Mouse (Mus musculus) kidney, embryonic 15.5 days (tissue): ENCODE measurements at regions not wholly inside any gene's neighbourhood (a gene's known extent, or its start where the extent isn't known, plus 50 kb on each side); places are given as distances from the start of the nearest gene placed in this dataset.
A peak's percentile ranks its signal among the peaks of the same experiment; 100 is the strongest.

Experiments used
- ATAC-seq: fragments of 200-750 bp; cut with Nextera tagmentation; replicated peaks from 2 replicates; pipeline ENCODE4 v1.8.0; 2017; ENCODE audit warnings: moderate TSS enrichment; ENCODE audit not compliant: low FRiP score
- H3K27ac ChIP-seq: fragments of 300-500 bp; sonication (generic); 2 replicates; pipeline ENCODE4 v1.5.1; 2015; ENCODE audit warnings: mild to moderate bottlenecking, inconsistent platforms
- H3K27me3 ChIP-seq: fragments of 300-500 bp; sonication (generic); 2 replicates; pipeline ENCODE4 v1.6.1; 2015; ENCODE audit warnings: inconsistent platforms
- H3K36me3 ChIP-seq: fragments of 300-500 bp; sonication (generic); 2 replicates; pipeline ENCODE4 v1.6.1; 2015; ENCODE audit warnings: inconsistent platforms
- H3K4me1 ChIP-seq: fragments of 300-500 bp; sonication (generic); 2 replicates; pipeline ENCODE4 v1.6.1; 2015; ENCODE audit warnings: inconsistent platforms
- H3K4me2 ChIP-seq: fragments of 300-500 bp; sonication (generic); 2 replicates; pipeline ENCODE4 v1.6.1; 2015; ENCODE audit warnings: moderate library complexity, mild to moderate bottlenecking, inconsistent platforms
- H3K4me3 ChIP-seq: fragments of 300-500 bp; sonication (generic); replicated peaks from 2 replicates; pipeline ENCODE4 v1.5.1; 2015; ENCODE audit warnings: mild to moderate bottlenecking, inconsistent platforms
- H3K9ac ChIP-seq: fragments of 300-500 bp; sonication (generic); 2 replicates; pipeline ENCODE4 v1.6.1; 2015; ENCODE audit warnings: mild to moderate bottlenecking, inconsistent platforms
- H3K9me3 ChIP-seq: fragments of 300-500 bp; sonication (generic); replicated peaks from 2 replicates; pipeline ENCODE4 v1.6.1; 2016; ENCODE audit warnings: inconsistent platforms
- WGBS: fragments of 180-500 bp; shearing (Covaris S2); methylation state at CpG from one replicate; pipeline ENCODE4 v1.1.7; 2015; ENCODE audit warnings: mixed read lengths; 5-methylcytosine and 5-hydroxymethylcytosine counted together

DNA sequence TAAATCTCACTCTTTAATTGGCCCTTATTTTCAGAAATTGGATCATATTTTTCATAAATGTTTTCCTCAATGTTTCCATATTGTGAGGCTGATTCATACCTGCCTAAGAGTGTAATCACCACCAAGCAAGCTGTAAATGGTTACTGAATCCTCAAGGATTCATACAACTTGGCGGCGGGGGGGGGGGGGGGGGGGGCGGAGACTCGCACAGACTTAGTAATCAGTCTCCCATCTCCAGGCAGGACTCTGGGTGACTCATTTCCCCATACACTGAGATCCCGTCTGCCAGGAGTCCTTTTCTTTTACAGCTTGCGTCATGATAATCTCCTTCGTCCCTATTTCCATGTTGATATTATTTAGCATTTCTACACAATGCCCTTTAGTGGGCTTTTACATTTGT, 624.7 kb downstream of the Nedd1 start:
- Histone ChIP-seq H3K9ac (no peak overlapping the region), H3K4me1 (no peaks in the 10 kb centered on the region), H3K27ac (no peak overlapping the region), H3K4me3 (no peak overlapping the region), H3K27me3 (no peaks in the 10 kb centered on the region), H3K4me2 (no peak overlapping the region), H3K9me3 (no peaks in the 10 kb centered on the region), H3K36me3 (no peaks in the 10 kb centered on the region)
- 42% methylated on average over 6 of the region's 7 CpGs for WGBS
- no peak for ATAC-seq

DNA sequence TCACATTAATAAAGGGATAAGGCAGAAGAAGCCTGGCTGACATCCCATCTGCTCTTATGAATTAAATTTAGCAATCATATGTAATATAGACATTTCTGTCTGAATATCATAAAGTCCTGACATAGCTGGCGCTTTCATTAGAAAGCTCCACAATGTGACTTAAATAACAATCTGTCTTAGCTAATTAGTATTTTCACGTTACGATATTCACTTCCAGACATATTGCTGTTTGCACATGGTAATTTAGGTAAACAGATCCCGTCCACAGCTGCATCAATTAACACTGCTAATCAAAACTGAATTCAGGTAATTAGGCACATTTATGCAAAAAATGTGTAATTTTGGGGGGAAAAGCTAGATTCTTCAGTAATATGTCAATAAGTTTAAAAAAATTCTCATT, 625.1 kb downstream of the Nedd1 start:
- H3K36me3 ChIP-seq, result no peaks in the 10 kb centered on the region
- 86% methylated on average over 4 of the region's 4 CpGs for WGBS
- no peak overlapping the region for H3K4me2 ChIP-seq
- H3K27ac ChIP-seq, result no peak overlapping the region
- no peak overlapping the region for H3K9ac ChIP-seq
- no peaks in the 10 kb centered on the region for H3K9me3 ChIP-seq
- no peaks in the 10 kb centered on the region for H3K27me3 ChIP-seq
- no peak for ATAC-seq
- no peak overlapping the region for H3K4me3 ChIP-seq
- no peaks in the 10 kb centered on the region for H3K4me1 ChIP-seq

DNA sequence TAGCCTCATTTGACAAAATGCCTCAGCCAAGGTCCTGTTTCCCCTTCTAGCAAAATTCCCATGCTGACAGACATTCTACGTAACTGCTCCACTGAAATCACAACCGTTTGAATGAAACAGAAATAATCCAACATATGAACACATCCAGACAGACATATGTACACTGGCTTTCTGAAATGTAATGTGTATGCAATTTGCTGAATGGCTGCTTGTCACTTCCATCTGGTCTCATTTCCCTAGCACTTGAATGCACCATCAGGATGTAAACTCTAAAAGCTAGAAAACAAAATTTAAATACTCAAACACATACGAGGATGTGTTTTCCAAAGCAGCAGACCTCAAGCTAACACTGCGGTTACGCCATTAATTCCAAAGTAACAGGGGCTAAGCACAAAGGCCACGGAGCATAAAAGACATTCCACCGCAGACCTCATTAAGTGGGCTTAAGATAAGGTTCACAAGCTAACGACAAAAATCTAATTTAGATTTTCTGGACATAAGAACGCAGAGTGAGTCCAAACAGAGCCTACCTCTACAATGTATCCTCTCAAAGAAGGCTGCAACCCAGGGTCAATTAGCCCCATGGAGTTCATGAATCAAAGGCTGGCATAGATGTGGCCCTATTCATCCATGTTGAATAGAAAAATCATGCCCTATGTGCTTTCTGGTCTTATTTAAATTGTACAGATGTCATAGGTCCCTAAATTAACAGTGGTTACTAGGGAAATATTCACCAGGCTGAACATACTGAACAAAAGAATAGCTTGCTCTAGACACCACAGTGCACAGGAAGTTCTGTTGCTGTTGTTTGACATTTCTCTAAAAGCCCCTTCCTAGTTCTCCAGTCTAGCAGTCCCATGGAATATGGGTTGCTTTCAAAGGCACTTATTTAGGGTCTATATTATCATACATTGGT, 630.5 kb downstream of the Nedd1 start:
- no peaks in the 10 kb centered on the region for H3K9me3 ChIP-seq
- no peaks in the 10 kb centered on the region for H3K27me3 ChIP-seq
- no peak overlapping the region for H3K9ac ChIP-seq
- no peak overlapping the region for H3K4me3 ChIP-seq
- 74% methylated on average over 9 of the region's 9 CpGs for WGBS
- no peak overlapping the region for H3K4me2 ChIP-seq
- no peak for ATAC-seq
- no peaks in the 10 kb centered on the region for H3K36me3 ChIP-seq
- no peak overlapping the region for H3K27ac ChIP-seq
- H3K4me1 ChIP-seq, result no peaks in the 10 kb centered on the region

DNA sequence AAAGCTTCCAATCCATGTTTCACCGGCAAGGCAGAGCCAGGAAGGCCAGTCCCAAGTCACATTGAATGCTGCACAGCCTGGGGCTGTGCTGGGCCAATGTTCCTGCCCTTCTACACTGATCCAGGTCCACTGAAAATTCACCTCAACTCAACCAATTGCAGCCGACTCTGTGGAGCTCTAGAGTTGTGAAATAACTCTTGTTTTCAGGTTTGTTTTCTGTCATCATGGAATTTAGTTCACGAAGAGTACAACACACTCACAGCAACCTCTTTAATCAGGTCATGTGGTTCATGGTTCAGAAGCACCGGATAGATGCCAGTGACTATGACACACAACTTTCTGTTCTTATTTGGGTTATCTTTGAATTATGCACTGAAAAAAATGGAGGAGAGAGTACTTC, 640.1 kb downstream of the Nedd1 start:
- H3K9ac ChIP-seq, result no peak overlapping the region
- H3K4me3 ChIP-seq, result no peak overlapping the region
- WGBS, result 86% methylated on average over 4 of the region's 4 CpGs
- H3K9me3 ChIP-seq, result no peaks in the 10 kb centered on the region
- H3K36me3 ChIP-seq, result no peaks in the 10 kb centered on the region
- H3K4me2 ChIP-seq, result no peak overlapping the region
- ATAC-seq, result no peak
- H3K4me1 ChIP-seq, result peaks cover 6% of the 10 kb centered on the region; the same call in 1 of the 2 replicates
- H3K27me3 ChIP-seq, result peaks cover 3% of the 10 kb centered on the region; the same call in 1 of the 2 replicates
- H3K27ac ChIP-seq, result no peak overlapping the region

DNA sequence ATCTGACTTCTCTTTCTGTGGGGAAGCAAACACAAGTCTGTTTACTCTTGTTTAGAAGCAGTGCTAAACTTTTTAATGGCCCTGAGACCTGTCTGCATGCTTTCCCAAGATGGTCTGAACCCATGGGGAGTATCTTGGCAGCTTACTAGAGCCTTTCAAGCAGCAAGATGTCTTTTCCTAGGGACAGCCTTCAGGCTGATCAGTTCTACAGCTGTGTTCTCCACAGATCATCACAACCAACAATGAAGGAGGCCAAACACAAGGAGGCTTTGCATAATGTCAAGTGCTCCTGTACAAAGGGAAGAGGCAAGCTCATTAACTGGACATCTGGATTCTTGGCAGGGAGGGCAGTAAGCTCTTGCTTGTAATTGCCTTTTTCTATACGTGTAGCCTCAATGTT, 641.0 kb downstream of the Nedd1 start:
- no peaks in the 10 kb centered on the region for H3K36me3 ChIP-seq
- no peak overlapping the region for H3K4me3 ChIP-seq
- H3K27me3 ChIP-seq, result peaks cover 5% of the 10 kb centered on the region; the same call in 1 of the 2 replicates
- WGBS, result 60% methylated on average over 1 of the region's 1 CpGs
- no peak overlapping the region for H3K4me2 ChIP-seq
- no peak overlapping the region for H3K27ac ChIP-seq
- H3K9me3 ChIP-seq, result no peaks in the 10 kb centered on the region
- no peak for ATAC-seq
- no peak overlapping the region for H3K9ac ChIP-seq
- H3K4me1 ChIP-seq, result peaks cover 6% of the 10 kb centered on the region; the same call in 1 of the 2 replicates

DNA sequence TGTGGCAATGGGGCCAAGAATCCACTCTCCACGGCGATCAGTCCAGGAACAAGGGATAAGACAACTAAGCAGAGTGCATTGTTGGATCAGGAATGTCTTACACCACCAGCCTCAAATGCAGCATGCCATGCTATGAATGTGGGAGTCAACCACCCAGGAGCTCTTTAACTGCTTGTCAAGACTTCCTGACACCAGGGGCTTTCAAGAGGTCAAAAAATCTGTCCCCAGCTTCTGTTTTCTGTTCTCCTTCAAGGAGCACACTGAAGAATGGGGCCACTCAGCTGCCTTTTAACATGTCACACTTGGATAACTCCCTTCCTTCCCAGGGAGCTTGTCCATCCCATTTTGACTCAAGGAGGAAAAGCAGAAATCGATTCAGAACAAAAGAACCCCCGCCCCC, 642.8 kb downstream of the Nedd1 start:
- 0 out of 2 replicates have a peak, but pooled peaks cover 3% of the 10 kb centered on the region for H3K27me3 ChIP-seq
- H3K4me3 ChIP-seq, result no peak overlapping the region
- H3K36me3 ChIP-seq, result no peaks in the 10 kb centered on the region
- peak; percentile 56; the same call in 1 of the 2 replicates for ATAC-seq
- no peak overlapping the region for H3K4me2 ChIP-seq
- no peak overlapping the region for H3K9ac ChIP-seq
- H3K9me3 ChIP-seq, result no peaks in the 10 kb centered on the region
- H3K4me1 ChIP-seq, result peaks cover 6% of the 10 kb centered on the region; the same call in 1 of the 2 replicates
- 29% methylated on average over 4 of the region's 4 CpGs for WGBS
- H3K27ac ChIP-seq, result no peak overlapping the region

DNA sequence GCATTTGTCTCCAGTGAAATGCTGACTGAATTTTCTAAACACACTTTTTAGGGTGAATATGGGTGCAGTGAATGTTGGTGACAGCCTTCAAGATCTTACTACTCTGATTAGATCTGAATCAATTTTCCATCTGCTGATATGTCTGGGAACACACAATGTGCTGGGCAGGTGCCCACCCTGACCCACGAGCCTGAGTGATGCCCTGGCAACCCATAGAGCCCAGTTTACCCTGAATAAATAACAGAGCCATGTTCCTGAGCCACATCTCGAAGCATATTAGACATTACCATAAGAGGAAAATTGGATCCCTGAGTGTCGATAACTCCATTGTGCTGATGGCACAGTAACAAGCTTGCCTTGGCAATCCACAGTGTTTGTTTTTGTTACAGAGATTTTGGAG, 644.9 kb downstream of the Nedd1 start:
- Histone ChIP-seq H3K9me3 (no peaks in the 10 kb centered on the region), H3K27me3 (0 out of 2 replicates have a peak, but pooled peaks cover 3% of the 10 kb centered on the region), H3K27ac (no peak overlapping the region), H3K4me2 (no peak overlapping the region), H3K4me3 (no peak overlapping the region), H3K36me3 (no peaks in the 10 kb centered on the region), H3K9ac (no peak overlapping the region), H3K4me1 (peaks cover 6% of the 10 kb centered on the region; the same call in 1 of the 2 replicates)
- no peak for ATAC-seq
- 86% methylated on average over 3 of the region's 3 CpGs for WGBS

DNA sequence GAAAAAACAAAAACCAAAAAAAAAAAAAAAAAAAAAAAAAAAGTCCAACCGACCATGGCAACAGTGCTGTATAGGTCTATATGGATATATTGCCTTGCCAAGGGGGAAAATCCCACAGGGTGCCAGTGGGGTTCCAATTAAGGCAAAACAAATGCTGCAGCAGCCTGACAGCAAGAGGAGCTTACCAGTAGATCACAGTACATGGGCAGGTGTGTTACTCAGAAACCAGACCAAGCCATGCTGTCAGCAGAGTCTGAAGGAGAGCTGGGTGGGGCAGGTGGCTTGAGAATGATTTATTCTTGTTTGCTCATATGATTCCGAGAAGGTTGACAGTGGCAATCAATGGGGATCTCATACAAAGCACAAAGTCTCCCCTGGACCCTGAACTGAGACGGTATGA, 645.5 kb downstream of the Nedd1 start:
- H3K4me1 ChIP-seq, result peaks cover 6% of the 10 kb centered on the region; the same call in 1 of the 2 replicates
- no peaks in the 10 kb centered on the region for H3K9me3 ChIP-seq
- H3K4me3 ChIP-seq, result no peak overlapping the region
- no peaks in the 10 kb centered on the region for H3K36me3 ChIP-seq
- H3K4me2 ChIP-seq, result no peak overlapping the region
- 55% methylated on average over 3 of the region's 3 CpGs for WGBS
- ATAC-seq, result no peak
- 0 out of 2 replicates have a peak, but pooled peaks cover 3% of the 10 kb centered on the region for H3K27me3 ChIP-seq
- no peak overlapping the region for H3K27ac ChIP-seq
- no peak overlapping the region for H3K9ac ChIP-seq

DNA sequence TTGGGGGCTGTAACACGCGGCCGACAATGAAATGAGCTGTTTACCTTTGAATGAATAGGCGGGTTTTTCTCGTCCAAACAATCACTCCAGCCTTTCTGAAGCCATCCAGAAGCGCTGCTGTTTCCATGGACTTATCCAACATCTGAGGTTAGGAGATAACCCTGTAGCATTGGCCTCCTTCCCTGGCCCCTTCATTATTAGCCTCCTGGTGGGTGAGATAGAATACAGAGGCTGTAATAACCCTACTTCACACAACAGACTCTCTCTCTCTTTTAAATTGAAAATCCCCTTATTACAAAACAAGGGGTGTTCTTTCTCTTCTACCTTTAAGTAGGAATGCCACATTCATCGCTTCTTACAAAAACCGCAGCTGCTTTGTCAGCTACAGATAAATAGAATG, 646.8 kb downstream of the Nedd1 start:
- Histone ChIP-seq H3K27me3 (0 out of 2 replicates have a peak, but pooled peaks cover 3% of the 10 kb centered on the region), H3K36me3 (no peaks in the 10 kb centered on the region), H3K27ac (no peak overlapping the region), H3K4me1 (peaks cover 6% of the 10 kb centered on the region; the same call in 1 of the 2 replicates), H3K4me2 (no peak overlapping the region), H3K4me3 (no peak overlapping the region), H3K9me3 (no peaks in the 10 kb centered on the region), H3K9ac (no peak overlapping the region)
- 89% methylated on average over 8 of the region's 8 CpGs for WGBS
- ATAC-seq, result no peak

DNA sequence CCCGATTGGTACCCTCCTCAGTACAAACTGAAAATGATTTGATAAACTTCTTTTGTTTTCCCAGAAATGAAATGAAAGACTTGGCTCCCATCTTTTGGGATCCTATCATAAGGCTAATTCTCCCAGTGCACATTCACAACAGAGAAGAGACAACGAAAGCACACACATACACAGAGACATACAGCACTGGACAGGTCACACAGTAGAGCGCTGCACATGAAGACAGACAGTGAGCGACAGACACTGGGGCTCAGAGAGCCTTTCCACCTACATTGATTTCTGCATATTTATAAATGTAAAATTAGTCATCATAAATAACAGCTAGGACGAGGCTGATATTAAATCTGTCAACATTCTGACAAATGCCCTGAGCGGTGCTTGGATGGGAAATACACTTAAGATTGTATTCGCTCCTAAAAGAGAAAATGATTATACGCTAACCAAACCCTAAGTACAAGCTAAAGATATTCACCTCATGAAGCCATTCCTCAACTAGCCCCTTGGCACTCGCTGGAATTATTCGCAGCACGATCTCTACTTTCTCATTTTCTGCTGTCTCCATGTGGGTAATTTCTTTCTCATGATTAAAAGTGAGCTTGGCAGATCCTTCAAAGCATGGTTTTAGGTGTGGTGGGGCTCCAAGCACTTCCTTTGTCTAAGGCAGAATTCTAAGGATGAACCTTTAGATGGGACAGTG, 647.4 kb downstream of the Nedd1 start:
- H3K4me2 ChIP-seq, result no peak overlapping the region
- H3K27ac ChIP-seq, result no peak overlapping the region
- H3K9ac ChIP-seq, result no peak overlapping the region
- no peaks in the 10 kb centered on the region for H3K36me3 ChIP-seq
- no peak overlapping the region for H3K4me3 ChIP-seq
- 0 out of 2 replicates have a peak, but pooled peaks cover 3% of the 10 kb centered on the region for H3K27me3 ChIP-seq
- 87% methylated on average over 11 of the region's 11 CpGs for WGBS
- no peaks in the 10 kb centered on the region for H3K9me3 ChIP-seq
- ATAC-seq, result no peak
- H3K4me1 ChIP-seq, result peaks cover 6% of the 10 kb centered on the region; the same call in 1 of the 2 replicates

DNA sequence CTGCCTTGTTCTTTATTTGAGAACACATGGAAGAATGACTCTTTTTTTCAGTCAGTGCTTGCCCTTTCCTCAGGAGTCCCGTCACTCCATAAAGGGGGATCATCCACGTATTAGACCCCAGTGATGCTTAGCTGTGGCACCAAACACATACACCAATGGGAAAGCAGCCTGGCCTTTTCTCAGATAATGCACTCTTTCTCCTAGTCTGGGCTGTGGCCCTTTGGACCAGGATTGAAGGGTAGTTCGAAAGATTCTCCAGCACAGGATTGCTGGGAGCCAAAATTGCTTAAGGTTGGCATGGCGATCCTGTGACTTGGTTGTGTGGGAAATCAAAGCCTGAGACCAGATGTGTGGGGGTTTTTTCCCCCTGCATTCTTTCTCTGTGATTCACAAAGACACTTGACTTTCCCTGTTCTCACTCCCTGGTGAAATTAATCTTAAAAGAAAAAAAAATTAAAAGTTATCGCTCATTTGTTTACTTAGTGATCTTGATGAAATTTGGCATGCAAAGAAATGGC, 648.3 kb downstream of the Nedd1 start:
- Histone ChIP-seq H3K27me3 (0 out of 2 replicates have a peak, but pooled peaks cover 3% of the 10 kb centered on the region), H3K4me1 (no peaks in the 10 kb centered on the region), H3K9me3 (no peaks in the 10 kb centered on the region), H3K36me3 (no peaks in the 10 kb centered on the region), H3K27ac (no peak overlapping the region), H3K4me3 (no peak overlapping the region), H3K9ac (no peak overlapping the region), H3K4me2 (no peak overlapping the region)
- ATAC-seq, result no peak
- WGBS, result 60% methylated on average over 5 of the region's 5 CpGs

DNA sequence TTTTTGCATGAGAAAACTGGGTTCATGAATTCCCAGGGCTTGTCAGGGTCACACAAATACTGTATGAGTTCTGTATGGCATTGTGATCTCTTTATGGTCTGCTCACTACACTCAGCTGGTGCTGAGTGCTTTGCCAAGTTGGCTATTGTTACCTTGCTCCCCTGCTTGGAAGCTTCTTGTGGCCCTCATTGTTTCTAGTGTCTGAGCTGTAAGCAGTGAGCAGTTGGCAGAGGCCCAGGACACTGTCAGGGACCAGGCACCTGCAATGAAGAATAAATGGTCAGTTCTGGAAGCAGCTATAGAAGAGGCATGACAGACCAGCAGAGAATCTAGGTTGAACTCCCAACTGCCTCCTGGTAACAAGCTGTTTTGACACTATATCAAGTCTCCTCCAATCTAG, 677.4 kb downstream of the Nedd1 start:
- no peak overlapping the region for H3K27ac ChIP-seq
- no peaks in the 10 kb centered on the region for H3K4me1 ChIP-seq
- no peaks in the 10 kb centered on the region for H3K9me3 ChIP-seq
- no peaks in the 10 kb centered on the region for H3K27me3 ChIP-seq
- no peak overlapping the region for H3K4me3 ChIP-seq
- no peaks in the 10 kb centered on the region for H3K36me3 ChIP-seq
- no peak overlapping the region for H3K9ac ChIP-seq
- H3K4me2 ChIP-seq, result no peak overlapping the region
- ATAC-seq, result no peak
